Mouse (Mus musculus) erythroblast, embryonic 14.5 days (primary cell): ENCODE measurements around the gene Pigf.

Experiments used
- GATA1 ChIP-seq: IDR thresholded peaks from 2 replicates; pipeline ENCODE4 v1.6.1; 2012; ENCODE audit warnings: low read length, inconsistent platforms, mixed read lengths
- TAL1 ChIP-seq: IDR thresholded peaks from 3 replicates; pipeline ENCODE4 v1.6.1; 2012; ENCODE audit warnings: low read length, inconsistent platforms, mixed read lengths

DNA sequence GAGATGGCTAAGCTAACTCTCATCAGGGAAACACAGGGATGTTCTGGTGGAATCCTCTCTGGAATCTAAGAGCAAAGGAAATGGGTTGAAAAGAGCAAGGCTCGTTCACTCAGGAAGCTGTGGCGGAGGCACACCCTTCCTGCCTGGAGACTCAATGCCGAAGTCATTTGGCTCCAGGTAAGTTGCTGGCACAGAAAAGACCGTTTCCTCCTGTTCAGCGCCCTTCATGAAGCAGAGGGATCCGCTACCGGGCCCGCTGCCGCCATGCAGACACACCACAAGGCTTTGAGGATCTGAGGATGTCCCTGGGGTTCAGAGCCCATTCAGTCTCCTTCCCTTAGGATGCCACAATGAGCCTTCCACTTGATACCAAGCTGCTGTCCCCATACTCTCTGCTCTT is 37.4 kb upstream of the Pigf start:
- no peak for TF ChIP-seq GATA1
- TF ChIP-seq TAL1 = no peak
